Mouse (Mus musculus) small intestine, adult 2 months (tissue): ENCODE measurements around the gene Mid1.

Source experiments
- CTCF ChIP-seq: fragments of 200-500 bp; IDR thresholded peaks from 2 replicates; pipeline ENCODE4 v1.5.1; 2012; ENCODE audit warnings: low read depth, mild to moderate bottlenecking, control low read depth, inconsistent platforms, low read length, moderate library complexity, mixed read lengths; ENCODE audit not compliant: insufficient replicate concordance, insufficient read length; ENCODE audit errors: extremely low read depth
- POLR2A ChIP-seq: fragments of 200-500 bp; IDR thresholded peaks from 2 replicates; pipeline ENCODE4 v1.6.1; 2012; ENCODE audit warnings: low read depth, mild to moderate bottlenecking, control low read depth, inconsistent platforms, low read length, moderate library complexity

DNA sequence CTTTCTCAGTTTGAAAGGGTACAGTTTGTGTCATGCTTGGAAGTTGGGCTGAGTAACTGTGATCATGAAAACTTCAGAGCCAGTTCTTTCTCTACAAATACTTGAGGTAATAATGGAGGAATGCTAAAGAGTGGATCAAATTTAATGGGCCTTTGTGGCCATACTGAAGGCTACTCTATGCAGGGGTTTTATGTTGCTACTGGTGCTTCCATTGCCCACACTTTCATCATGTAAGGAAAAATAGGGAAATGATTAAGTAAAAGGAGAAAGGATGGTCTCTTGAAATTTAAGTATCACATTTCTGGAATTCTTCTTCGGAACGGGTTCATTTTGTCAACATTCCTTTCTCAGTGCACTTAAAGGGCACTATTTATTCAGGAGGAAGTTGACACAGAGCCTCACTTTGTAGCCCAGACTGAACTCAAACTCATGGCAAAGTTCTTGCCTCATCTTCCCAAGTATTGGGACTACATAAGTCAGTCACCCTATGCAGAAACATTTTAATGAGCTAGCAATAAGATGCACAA lies 176.3 kb downstream of the Mid1 start:
- TF ChIP-seq CTCF (no peak), POLR2A (no peak)
